Mouse (Mus musculus): ENCODE measurements at regions not wholly inside any gene's neighbourhood (a gene's known extent, or its start where the extent isn't known, plus 50 kb on each side); places are given as distances from the start of the nearest gene placed in this dataset.
A peak's percentile ranks its signal among the peaks of the same experiment; 100 is the strongest.
"Not testable (repeated sequence)": the region's sequence is repeated elsewhere in the genome, so short reads cannot be mapped to it uniquely, and the experiment has no call there.

DNA sequence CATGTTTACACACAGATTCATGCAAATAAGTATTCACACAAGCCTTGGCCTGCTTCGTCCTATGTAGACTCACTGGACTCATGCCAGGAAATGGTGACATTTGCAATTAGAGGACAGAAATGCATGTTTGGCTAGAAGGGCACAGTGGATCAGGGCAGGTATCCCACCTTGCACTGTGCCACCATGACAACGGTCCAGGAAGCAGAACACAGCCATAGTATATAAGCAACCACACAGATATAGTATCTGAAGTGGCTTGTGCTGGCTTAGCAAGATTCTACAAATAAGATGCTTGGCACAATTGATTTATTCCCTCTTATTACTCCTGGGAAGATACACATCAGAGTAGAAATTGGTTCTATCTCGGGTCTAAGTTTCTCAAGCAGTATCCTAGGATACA lies 218.0 kb downstream of the Unc5cl start:
- DNase-seq (ENCODE audit: low spot score) = no peak

DNA sequence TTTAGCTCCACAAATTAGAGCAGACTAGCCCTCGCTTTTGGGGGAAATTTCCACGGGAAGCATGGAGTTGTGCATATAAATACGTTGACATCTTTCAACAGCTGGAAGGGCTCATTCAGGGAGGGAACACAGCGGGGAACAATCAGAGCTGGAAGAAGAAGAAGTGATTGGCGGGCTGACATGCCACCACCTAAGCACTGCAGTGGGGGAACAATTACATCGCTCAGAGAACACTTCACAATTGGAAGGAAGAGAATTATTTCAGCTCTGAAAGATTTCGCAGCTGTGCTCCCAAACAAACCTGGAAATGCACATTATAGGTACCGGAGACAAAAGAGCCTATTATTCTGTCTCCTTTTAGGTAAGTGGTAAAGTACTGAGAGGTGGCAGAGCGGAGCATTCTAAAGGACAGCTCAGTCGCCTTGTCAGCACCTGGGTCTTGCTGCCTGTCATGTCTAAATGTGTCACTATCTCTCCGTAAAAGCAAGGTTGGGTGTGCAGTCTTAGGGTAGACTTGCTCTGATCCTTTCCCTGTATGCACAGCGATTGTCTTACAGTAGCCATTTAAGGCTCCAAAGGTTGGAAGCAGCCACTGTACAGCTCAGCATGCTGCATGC lies 223.6 kb downstream of the Unc5cl start:
- DNase-seq (ENCODE audit: low spot score) = no peak

DNA sequence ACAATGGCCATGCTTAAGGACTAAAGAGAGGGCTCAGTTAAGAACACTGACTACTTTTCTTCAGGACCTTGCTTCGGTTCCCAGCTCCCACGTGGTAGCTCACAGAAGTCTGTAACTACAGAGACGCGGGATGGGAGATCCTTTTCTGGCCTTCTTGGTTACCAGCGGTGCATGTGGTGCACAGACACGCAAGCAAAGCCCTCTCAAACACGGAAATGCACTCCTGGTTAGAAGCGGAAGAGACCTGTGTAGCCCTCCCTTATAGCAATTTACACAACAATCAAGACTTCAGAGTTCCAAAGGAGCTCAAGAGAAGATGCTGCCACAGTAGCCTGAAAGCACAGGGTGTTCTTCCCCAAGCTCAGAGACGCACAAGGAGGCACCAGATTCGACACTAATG lies 225.6 kb downstream of the Unc5cl start:
- DNase-seq (ENCODE audit: low spot score) = no peak

- DNase-seq (ENCODE audit: low spot score) = no peak
These were observed 234.2 kb downstream of the Unc5cl start for GRCm38 (mm10) chr17:48688944-48689343.

GRCm38 (mm10) chr17:48698456-48698855 lies 233.7 kb upstream of the Lrfn2 start:
- no peak for DNase-seq (ENCODE audit: low spot score)

DNA sequence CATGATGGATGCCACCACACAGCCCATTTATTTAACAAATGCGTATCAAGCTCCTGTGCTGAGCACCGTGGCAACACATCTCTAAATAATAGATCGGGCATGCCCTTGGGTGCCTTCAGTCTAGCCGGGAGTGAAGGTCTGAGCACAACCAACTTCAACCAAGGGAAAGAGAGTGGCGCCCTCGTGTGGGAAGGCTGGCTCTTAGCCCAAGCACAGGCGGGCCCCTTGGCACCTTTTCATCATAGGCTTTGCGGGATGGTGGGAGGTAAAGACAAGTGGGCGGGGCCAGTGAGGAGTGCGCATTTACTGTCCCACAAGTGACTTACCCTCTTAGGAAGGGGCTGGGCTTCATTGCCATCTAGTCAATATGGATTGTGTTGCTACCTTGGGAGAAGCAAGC lies 231.6 kb upstream of the Lrfn2 start:
- no peak for DNase-seq (ENCODE audit: low spot score)

- DNase-seq (ENCODE audit: low spot score) = no peak
These were observed 211.7 kb upstream of the Lrfn2 start for GRCm38 (mm10) chr17:48720506-48720905.

- no peak for DNase-seq (ENCODE audit: low spot score)
These were observed 208.9 kb upstream of the Lrfn2 start for GRCm38 (mm10) chr17:48723286-48723685.

DNA sequence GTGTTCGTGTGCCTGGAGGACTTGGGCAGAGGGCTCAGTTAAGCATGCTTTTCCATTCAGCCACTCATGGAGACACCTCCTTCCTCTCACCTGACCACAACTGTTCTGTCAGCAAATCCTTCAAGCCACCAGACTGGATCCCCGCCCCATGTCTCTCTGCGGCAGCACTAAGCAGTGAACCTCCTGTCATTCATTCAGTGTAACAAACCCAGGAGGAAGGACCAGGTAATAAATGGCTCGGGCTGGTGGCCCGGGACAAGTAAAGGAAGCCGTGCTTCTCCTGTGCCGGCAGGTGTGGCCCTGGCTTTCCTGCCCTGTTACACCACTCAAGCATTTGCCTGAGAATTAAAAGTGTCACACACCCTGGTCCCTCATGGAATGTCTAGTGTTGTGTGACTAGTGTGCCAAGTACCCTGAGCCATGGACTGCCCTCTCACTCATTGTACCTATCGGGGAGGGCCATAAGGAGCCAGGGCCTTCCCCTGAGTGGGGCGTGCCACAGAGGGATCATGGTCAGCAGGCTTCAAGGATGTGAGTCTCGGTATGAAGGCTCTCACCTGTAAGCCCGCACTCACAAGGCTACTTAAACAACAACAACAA lies 207.6 kb upstream of the Lrfn2 start:
- no peak for DNase-seq (ENCODE audit: low spot score)

DNA sequence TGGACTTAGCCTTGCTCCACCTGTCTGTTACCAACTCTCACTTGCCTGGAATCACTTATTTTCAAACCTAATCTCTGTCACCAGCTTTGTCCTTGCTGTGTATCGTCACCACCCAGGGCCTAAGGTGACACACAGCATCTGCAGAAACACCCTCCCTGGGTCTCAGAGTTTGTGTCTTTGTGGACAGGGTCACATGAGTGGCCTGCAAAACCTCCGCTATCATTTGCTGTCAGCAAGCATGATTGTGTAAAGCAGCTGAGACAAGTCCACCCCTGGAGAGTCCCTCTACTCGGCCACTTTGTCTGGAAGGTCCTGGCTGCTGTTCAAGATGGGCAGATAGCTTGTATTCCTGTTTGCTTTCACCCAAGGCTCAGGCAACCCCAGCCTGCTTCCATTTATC lies 205.7 kb upstream of the Lrfn2 start:
- no peak for DNase-seq (ENCODE audit: low spot score)

GRCm38 (mm10) chr17:48733801-48734200 lies 198.4 kb upstream of the Lrfn2 start:
- no peak for DNase-seq (ENCODE audit: low spot score)

DNA sequence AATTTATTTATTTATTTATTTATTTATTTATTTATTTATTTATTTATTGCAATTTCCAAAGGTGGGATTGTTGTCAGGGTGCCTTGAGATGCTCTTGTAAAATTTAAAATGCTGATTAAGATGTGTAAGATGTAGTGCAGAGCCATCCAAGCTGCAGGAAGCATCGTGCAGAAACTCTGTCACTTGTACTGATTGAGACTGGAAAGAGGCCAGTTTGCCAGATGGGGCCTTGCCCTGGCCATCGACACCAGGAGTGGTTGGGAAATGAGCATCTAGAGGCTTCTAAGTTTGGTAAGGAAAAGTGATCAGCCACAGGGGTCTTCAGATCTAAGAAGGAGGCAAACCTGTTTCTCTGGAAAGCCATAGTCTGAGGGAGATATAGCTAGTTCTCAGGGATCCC lies 195.0 kb upstream of the Lrfn2 start:
- DNase-seq (ENCODE audit: low spot score) = not testable (repeated sequence)

- no peak for DNase-seq (ENCODE audit: low spot score)
These were observed 193.5 kb upstream of the Lrfn2 start for GRCm38 (mm10) chr17:48738708-48739107.

GRCm38 (mm10) chr17:48742769-48743405 lies 189.3 kb upstream of the Lrfn2 start:
- DNase-seq (ENCODE audit: low spot score) = no peak

GRCm38 (mm10) chr17:48770099-48770498 lies 162.1 kb upstream of the Lrfn2 start:
- no peak for DNase-seq (ENCODE audit: low spot score)

GRCm38 (mm10) chr17:48771721-48772320 lies 160.4 kb upstream of the Lrfn2 start:
- peak; percentile 33 for DNase-seq (ENCODE audit: low spot score)

GRCm38 (mm10) chr17:48774172-48774890 lies 157.8 kb upstream of the Lrfn2 start:
- no peak for DNase-seq (ENCODE audit: low spot score)

GRCm38 (mm10) chr17:48775479-48775878 lies 156.7 kb upstream of the Lrfn2 start:
- DNase-seq (ENCODE audit: low spot score) = no peak

- no peak for DNase-seq (ENCODE audit: low spot score)
These were observed 155.7 kb upstream of the Lrfn2 start for GRCm38 (mm10) chr17:48776502-48776902.

DNA sequence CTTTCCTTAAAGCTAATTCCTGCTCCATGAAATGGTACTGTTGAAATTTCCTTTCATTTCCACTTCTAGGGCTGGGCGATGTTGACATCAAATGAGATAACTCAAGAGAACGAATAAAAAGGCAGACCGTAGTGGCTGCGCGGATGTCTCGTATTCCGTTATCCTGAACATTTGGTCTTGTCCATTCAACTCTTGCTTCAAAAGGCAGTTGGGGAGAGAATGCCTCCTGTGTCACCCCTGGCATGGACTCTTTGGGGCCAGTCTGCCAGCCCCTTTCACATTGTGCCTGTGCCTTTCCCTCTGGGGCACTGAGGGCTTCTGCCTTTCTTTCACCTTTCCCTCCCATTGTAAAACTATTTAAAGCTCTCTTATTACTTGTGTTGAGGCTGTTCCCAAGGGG lies 152.0 kb upstream of the Lrfn2 start:
- no peak for DNase-seq (ENCODE audit: low spot score)

DNA sequence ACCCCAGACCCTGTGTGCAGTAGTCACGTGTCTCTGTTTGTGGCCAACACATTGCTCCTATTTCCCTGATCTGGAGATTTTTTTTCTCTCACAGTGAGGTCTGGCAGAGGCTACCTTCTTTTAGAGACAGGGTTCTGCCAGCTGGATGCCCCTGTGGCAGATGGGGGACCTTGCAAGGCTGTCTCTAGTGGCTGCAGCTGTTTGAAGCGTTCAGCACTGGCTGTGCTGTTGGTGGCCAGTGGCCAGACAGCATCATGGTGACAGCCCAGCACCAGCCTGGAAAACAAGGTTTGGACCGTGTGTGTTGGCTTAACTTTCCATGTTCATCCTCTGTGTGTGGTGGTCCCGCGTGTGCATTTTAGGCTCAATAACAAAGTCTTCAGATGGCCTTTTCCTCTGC lies 147.8 kb upstream of the Lrfn2 start:
- DNase-seq (ENCODE audit: low spot score) = no peak

DNA sequence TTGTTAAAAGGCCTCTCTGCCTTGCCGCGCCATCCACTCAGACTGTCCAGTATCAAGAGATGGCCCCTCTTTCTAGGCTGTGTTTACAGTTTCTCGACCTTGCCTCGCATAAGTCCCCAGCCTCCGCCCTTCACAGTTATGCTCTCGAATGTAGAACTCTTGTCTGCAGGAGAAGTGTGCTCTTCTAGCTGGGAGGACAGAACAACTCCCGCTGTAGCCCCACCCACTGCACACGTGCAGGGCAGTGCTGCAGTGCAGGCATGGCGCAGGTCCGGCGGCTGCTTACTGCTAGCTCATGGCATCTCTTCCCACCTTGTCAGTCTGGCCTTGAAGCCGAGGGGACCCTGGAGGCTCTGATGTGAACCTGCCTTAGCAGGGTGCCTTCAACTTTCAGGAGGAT lies 145.7 kb upstream of the Lrfn2 start:
- DNase-seq (ENCODE audit: low spot score) = no peak

- no peak for DNase-seq (ENCODE audit: low spot score)
These were observed 142.3 kb upstream of the Lrfn2 start for GRCm38 (mm10) chr17:48789846-48790245.
